Mouse (Mus musculus) megakaryocyte, adult 5-6 weeks (primary cell): ENCODE data around the gene Chd4. TPM values are rescaled to one million over a fixed set of nuclear protein-coding genes. Genes with fewer than 3 reads are reported as not detected.
"Not testable (repeated sequence)": the region's sequence is repeated elsewhere in the genome, so short reads cannot be mapped to it uniquely, and the experiment has no call there.

Experiments
- ATAC-seq: 2 replicates; pipeline ENCODE4 v1.8.0; 2016; ENCODE audit warnings: mild to moderate bottlenecking, inconsistent platforms; ENCODE audit not compliant: poor library complexity, severe bottlenecking
- total RNA-seq, 2 experiments: library from RNA; stranded (forward) in 1 of 2; stranded (reverse) in 1 of 2; fragments of 153-499, 151-499 nt in 1 of 2; fragments of 221-1000, 200-1000 nt in 1 of 2; gene quantifications; 2 replicates each; pipeline versions ENCODE4 v1.2.3 to v1.2.4; 2015 to 2017

The Chd4 gene
- total RNA-seq (2015) (64.9 and 75.9 TPM in 2 replicates), total RNA-seq (2017) (282 and 336 TPM in 2 replicates)

DNA sequence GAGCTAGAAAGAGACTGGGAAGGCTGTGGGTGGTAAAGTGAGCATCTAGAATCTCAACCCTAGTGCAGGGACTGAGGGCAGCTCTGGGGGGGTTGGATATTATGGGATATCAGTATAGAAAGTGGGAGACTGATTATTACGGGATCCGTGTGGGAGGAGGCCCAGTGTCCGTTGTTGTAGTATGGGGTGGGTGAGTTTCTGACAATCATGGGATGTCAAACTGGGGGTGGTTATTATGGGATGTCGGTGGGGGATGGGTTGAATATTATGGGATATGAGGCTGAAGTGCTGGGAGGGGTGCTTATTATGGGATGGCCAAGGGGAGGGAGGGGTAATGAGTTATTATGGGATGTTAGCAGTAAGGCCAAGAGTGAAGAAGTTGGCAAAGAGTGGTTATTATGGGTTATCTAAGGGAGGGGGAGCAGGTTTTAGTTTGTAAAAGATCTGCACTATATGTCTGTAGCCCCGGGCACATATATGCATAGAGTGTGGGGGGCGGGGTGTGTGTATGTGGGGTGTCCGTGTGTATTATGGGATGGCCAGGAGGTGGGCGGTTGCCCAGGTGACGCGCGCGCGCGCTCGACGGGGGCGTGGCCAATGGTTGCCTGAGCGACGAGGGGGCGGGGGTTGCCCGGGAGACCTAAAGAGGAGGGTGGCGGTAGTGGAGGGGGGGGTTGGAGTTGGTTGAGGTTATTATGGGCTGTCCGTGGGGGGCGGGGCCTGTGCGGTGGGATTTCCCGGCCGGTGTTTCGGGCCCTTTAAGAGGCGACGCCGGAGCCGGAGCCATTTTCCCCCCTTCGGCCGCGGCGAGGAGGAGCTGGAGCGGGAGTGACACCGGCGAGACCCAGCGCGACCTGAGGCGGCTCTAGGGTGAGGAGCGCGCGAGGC, at the start of gene Chd4:
Gene Chd4, plus strand, starts transcription at position 591 of the 888 bp plus-strand sequence.
- peak; percentile 63 for ATAC-seq

DNA sequence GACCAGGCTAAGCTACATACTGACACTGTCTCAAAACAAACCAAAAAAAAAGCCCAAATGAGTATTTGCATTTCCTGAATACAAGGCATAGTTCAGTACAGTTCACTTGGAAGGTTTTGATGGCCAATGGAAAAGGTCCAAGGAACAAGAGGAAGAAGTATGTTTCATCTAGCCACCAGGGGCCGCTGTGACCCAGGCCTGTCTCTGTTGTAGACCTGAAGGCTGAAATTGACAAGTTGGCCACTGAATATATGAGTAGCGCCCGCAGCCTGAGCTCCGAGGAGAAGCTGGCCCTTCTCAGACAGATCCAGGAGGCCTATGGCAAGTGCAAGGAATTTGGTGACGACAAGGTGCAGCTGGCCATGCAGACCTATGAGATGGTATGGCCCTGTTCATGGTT, 49.1 kb upstream of the Chd4 start:
- peak; percentile 85 for ATAC-seq

DNA sequence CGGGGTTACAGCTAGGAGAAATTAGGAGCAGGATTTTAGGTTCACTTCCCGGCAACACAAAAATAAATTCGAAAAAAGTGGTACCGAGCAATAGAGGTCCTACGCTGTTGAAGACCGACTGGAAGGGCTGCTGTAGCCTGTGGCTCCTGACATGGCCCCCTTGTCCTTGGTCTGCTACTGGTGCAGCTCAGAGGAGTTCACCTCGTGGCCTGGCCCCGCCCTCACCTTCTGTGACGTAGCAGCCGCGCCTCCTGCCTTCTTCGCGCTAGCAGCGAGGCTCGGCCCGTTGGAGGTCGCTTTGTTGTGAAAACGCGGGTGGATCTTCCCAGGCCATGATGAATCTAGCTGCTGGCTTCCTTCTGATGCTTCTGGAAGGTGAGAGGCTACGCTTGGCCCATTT, 46.1 kb upstream of the Chd4 start, which contains the start of gene Acrbp:
Gene Acrbp, plus strand, starts transcription at position 12 of the 400 bp plus-strand sequence.
- ATAC-seq = no peak

DNA sequence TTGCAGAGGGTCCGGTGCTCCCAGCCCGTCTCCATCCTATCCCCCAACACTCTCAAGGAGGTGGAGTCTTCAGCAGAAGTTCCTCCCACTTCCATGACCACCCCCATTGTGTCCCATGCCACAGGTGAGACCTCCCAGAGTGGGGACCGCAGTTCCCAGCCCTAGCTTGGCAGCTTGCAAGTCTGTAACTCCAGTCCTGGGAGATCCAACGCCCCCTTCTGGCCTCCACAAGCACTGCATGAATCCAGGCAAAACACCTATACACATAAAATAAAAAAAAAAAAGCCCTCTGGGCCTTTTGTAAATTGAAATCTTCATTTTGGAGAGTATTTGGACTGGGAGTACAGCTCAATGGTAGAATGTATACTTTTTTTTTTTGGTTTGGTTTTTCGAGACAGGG, 44.5 kb upstream of the Chd4 start:
- 0 out of 2 replicates have a peak, but pooled peaks have one; percentile 44 for ATAC-seq

DNA sequence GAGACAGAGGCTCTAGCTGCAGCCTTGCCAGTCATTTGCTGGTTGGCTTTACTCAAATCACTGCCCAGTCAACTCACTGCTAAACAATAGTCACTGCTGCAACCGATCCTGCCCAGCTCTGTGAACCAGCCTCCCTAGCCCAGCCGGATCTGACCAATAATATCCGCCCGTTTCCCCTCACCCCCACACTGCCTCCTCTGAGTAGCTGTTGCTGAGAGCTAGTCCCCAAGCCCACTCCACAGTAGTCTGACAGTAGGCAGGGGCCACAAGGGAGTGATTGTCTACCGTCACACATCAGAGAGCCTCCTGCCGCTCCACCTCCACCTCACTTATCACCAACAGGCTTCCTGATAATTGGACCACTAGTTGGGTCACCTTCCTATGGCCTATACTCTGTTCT, 34.3 kb upstream of the Chd4 start:
- ATAC-seq = no peak

DNA sequence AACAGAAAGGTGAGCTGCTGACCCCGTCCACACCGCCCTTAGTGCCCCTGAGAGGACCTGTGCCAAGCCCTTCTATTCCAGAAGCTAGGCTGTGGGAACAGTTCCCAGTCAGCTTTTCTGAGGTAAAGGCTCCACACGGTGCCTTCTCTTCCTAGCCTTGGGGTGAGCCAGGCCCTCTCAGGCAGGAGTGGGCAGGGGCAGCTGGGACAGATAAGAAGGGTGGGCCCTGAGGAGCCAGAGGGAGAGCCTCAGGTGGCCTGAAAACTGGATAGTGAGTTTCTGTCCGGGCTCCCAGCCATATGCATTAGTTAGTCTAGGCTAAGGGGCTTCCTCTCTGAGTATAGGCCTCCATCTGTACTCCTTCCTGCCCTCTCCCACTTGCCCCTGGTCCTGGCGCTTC, 33.3 kb upstream of the Chd4 start:
- no peak for ATAC-seq

DNA sequence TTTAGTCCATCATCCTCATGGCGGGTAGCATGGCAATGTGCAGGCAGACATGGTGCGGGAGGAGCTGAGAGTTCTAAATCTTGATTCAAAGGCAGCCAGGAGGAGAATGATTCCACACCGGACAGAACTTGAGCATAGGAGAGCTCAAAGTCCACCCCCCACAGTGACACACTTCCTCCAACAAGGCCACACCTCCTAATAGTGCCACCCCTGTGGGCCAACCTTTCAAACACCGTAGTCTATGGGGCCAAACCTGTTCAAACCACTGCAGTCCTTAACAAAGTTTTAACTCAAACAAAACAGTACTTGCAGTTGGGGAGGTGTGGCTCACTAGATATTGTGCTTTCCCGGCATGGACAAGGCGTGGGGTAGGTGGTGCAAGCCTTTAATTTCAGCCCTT, 31.9 kb upstream of the Chd4 start:
- ATAC-seq = no peak

DNA sequence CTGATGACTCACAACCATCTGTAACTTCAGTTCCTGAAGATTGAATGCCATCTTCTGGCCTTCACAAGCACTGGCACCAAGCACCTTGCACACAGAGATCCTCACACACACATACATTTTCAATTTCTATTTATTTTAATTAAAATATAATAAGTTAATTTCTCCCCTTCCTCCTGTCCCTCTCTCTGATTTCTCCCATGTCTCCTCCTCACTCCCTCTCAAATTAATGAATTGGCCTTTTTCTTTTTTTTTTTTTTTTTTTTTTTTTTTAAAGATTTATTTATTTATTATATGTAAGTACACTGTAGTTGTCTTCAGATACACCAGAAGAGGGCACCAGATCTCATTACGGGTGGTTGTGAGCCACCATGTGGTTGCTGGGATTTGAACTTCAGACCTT, 30.6 kb upstream of the Chd4 start:
- not testable (repeated sequence) for ATAC-seq

DNA sequence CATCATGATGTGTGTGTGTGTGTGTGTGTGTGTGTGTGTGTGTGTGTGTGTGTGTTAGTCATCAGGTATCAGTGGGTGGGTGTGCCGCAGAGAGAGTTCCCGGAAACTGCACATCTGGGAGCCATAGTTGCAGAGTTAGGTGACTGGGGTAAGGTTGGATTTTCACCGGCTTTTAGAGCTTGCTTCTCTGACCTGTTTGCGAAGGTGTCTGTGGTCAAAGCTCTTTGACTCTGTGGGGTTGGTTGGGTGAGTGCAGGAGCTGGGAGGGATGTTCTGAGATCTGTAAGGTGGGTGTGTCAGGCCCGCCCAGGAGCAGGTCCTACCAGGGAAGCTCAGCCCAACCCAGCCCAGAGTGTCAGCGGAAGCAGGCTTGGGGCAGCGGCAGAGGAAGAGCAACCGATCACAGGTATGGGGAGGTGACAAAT, 28.2 kb upstream of the Chd4 start, which contains the start of gene Lpar5:
Gene Lpar5, plus strand, starts transcription at position 350 of the 425 bp plus-strand sequence.
- ATAC-seq = peak; percentile 16

DNA sequence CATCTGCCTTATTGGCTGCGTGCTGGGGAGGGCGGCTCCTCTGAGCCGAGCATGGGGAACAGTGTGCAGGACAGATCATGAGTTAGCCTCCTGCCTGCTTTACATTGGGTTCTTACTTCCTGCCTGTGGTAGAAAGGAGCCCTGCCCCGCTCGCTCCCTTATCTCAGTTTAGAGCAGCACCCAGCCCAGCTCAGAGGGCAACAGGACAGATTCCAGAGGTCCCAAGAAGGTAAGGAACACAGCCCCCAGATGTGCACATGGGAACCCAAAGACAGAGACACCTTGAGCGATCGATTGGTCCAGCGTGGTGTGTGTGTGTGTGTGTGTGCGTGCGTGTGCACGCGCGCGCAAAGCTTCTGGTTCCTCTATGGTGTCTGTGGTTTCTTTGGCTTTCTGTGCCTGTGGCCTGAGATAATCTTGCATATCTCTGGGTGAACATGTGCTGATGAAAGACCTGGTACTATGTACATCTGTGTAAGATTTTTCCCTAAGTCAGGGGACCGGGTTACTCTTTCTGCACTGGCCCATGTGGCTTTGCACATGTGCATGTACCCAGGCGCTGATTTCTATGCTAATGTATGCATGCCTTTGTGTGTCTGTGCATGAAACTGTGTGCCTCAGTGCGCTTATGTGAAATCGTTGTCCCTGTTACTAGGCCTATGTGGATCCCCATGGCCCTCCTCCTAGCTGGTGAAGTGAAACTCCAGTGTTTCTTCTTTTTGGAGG, 24.4 kb upstream of the Chd4 start:
- ATAC-seq = peak; percentile 76

DNA sequence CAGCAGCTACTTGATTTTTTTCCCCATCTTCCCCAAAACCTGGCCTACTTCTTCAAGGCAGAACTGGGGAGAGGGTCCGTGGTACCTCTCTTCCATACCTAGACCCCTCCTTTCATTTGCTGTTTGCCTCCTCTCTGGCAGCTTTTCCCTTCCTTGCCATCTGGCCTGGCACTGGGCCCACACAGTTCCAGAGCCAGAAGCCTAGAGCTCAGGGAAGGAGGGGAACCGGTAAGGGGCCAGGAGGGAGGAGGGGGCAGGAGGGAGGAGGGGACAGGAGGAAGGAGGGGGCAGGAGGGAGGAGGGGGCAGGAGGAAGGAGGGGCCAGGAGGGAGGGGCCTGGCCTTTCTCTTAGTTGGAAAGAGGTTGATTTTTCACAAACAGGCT, 23.9 kb upstream of the Chd4 start:
- ATAC-seq = peak; percentile 6; the same call in 1 of the 2 replicates

DNA sequence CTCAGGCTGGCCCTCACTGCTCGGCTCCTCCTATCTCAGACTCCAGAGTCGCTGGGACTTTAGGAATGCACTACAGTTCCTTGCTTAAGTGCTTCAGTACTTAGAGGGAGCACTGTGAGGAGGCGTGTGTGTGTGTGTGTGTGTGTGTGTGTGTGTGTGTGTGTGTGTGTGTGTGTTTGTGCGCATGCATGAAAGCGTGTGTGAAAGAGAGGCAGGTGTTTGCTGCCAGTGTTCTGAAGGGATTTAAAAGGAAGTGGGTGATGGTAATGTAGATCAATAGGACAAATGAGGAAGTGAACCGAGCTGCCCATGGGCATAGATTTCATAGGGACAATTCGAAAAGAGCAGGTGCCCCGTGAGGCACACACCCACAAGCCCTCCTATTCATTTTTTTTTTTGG, 22.0 kb upstream of the Chd4 start:
- ATAC-seq = peak; percentile 36; the same call in 1 of the 2 replicates

DNA sequence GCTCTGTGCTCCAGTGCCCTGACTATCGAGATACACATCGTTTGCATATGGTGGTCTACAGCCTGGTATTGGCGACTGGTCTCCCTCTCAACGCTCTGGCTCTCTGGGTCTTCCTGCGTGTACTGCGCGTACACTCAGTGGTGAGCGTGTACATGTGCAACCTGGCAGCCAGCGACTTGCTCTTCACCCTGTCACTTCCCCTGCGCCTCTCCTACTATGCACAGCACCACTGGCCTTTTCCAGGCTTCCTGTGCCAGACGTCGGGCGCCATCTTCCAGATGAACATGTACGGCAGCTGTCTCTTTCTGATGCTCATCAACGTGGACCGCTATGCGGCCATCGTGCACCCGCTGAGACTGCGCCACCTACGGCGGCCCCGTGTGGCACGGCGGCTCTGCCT, 14.4 kb upstream of the Chd4 start:
- no peak for ATAC-seq

DNA sequence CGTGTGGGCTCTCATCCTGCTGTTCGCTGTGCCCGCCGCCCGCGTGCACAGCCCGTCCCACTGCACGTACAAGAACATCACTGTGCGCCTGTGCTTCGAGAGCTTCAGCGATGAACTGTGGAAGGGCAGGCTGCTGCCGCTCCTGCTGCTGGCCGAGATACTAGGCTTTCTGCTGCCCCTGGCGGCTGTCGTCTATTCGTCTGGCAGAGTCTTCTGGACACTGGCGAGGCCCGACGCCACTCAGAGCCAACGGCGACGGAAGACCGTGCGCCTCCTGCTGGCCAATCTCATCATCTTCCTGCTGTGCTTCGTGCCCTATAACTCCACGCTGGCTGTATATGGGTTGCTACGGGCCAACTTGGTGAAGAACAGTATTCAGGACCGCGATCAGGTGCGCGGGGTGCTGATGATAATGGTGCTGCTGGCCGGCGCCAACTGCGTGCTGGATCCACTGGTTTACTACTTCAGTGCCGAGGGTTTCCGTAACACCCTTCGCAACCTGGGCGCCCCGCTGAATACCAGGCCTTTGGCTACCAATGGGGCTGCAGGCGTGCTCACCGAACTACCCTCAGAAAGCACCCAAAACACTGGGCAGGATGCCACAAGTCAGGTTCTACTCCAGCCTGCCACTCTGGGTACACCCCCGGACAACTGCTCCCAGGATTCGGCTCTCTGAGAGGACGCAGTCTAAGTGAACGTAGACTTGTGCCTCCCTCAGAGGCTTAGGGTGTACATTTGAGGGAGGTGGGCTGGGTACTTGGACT, 13.8 kb upstream of the Chd4 start:
- ATAC-seq = no peak

DNA sequence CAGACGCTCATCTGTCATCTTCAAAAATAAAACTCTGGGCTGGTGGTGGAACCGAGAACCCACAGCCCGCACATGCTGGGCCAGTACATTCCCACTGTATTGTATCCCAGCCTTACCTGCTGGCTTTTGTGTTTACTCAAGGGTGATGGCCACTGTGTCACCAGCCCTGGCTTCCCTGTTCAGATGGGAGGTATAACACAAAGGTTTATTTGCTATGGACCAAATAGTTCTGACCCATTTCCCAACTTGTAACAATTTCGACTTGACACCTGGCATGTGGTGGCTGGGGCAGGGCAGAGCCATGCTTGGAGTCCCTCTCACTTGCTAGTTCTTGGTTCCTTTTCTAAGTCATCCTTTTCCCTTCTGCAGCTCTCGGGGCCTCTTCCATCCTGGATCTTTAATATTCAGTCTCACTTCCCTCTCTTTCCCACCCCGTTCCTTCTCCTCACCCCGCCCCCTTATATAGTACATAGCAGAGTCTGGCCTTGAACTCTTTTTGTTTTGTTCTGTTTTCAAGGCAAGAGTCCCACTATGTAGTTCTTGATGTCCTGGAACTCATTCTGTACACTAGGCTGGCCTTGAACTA, 12.9 kb upstream of the Chd4 start:
- no peak for ATAC-seq

DNA sequence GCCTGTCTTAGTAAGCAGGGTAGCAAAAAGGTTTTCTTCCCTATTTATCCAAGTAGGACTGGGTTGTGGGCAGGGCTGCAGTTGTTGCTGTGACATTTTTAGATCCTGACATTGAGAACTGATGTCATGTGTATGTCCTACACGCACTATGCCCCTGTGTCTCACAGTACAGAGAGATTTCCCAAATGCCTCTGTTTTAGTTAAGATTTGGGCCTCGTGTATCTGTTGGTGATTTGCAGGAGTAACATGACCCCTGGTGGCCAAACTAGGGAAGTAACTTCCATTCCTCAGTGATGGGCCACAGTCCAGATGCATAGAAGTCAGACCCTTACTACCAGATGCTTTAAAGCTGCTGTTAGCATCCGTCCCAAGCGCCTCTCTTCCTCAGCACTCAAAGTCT, 11.4 kb upstream of the Chd4 start:
- peak; percentile 75 for ATAC-seq

DNA sequence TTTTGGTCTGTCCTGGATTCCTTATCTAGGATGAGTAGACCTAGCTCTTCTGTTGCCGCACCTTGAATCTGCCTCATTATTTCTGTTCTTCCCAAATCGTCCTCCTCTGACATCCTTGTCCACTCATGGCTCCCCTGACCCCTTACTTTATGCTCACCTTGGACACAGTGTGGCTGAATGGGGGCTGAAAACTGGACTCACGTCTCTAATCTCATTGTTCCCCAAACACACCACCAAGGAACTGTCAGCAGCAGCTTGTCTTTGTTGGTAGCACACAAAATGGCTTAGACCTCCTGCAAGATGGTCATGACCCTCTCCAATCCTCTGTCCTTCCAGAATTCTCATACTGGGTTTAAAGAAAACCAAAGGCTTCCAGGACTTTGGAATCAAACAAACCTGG, 7.8 kb upstream of the Chd4 start:
- no peak for ATAC-seq

DNA sequence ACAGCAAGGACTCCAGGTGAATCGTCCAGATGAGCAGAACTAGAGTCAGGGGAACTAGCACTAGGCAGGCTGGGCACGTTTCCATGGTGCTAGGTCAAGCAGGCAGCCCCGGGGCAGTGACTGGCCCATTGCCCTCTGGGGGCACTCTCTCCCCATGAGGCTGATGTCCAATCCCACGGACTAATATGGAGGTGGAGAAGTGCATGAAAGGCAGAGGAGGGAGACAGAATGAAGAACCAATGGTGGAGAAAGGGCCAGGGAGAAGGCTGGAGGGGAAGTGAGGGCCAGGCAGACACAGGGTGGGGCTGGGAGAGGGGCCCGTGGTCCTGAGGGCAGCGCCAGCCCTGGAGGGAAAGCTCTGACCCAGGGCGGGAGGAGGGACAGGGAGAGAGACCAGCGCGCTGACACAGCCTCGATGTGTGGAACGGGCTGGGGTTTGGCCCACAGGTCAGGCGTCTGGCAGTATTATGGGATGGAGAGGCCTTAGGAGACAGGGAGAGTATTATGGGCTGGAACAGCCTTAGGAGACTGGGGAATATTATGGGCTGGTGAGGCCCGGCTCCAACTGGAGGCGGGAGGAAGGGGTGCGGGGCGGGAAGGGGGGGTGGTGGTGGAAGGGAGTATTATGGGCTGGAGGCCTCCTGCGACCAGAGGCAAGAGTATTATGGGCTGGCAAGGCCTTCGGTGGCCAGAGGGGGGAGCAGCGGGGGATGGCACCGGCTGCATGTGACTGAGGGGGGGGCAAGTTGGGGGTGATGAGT, 7.0 kb upstream of the Chd4 start:
- ATAC-seq = peak; percentile 63

DNA sequence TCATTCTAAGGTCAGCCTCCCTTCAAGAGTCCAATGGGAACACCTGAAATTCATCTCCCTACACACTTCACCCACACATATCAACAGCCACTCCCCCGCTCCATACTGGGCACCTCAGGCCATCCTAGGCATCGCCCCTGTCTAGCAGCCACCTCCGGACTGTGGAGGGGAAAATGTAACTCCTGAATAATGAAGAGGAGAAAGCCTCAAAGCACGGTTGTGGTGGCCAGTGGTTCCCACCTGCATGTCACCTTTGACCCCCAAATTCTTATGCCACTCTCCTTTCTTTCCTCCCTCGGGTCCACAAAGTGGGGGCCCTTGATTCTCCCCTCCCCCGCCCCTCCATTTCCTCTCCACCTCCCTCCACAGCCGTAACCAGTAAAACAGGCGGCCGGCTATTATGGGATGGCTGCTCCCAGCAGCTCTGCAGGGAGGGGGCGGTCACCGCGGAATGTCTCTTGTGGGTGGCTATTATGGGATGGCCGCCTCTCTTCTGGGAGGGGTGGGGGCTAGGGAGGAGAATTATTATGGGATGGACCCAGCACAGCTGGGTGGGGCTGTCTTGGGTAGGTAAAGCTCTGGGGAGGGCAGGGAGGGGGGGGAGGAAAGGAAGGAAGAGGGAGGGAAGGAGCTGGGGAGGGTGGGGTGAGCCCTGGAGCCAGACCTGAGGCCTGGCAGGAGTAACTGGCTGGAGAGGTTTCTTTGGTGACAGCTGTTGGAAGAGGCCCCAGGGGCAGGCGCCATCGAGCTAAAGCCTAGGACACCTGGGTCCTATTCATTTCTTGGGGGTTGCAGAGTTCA, 6.1 kb upstream of the Chd4 start:
- ATAC-seq = peak; percentile 29
